Mouse (Mus musculus) right cerebral cortex, postnatal 14 days (tissue): ENCODE results near the gene Gm5849.
"Not testable (repeated sequence)": the region's sequence is repeated elsewhere in the genome, so short reads cannot be mapped to it uniquely, and the experiment has no call there.

Experiments
- DNase-seq: peaks from one replicate; pipeline ENCODE4 v3.0.0; 2022

Gene Gm5849

GRCm38 (mm10) chr3:90777776-90778175 is at the start of gene Gm5849:
TSS of gene Gm5849 (minus strand) at chr3:90777876.
- DNase-seq = not testable (repeated sequence)

- no peak for DNase-seq
These were observed 28.0 kb downstream of the Gm5849 start for GRCm38 (mm10) chr3:90749658-90750057.

- no peak for DNase-seq
These were observed 51.1 kb downstream of the Gm5849 start, which contains the start of gene Pglyrp4 for GRCm38 (mm10) chr3:90726606-90727005. TSS of gene Pglyrp4 (plus strand) at chr3:90726906.
